Mouse (Mus musculus): Measurements from ENCODE around the gene Dgkq. TPM values are rescaled to one million over a fixed set of nuclear protein-coding genes. Genes with fewer than 3 reads are reported as not detected.

The Dgkq gene
- polyA plus RNA-seq, 1 experiment from 2014 or later: 28.7 TPM

DNA sequence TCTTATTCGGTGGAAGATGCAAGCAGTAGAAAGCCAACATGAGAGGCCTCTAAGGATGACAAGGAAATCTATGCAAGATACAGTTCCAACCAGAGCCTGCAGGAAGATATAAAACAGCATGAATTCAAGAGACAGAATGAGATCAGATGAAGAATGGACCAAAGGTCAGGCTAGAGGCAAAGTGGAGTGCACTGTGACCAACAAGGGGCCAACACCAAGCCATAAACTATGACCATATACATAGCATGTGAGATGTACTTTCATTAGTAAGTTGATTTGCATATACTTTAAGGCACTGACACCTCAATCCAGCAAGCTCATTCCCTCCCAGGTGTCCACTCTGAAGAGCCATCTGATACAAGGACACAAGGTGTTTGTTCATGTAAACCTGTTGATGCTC is 59.0 kb downstream of the Dgkq start:
- WGBS: 94% methylated on average over 1 of the region's 1 CpGs
- ATAC-seq (ENCODE audit: low read depth): no peak
- no peaks in the 10 kb centered on the region for H3K4me1 ChIP-seq (ENCODE audit: control insufficient read depth, insufficient read depth, low read length)
- no peaks in the 10 kb centered on the region for H3K27me3 ChIP-seq (ENCODE audit: control insufficient read depth, insufficient read depth, low read length)
- no peak overlapping the region for H3K27ac ChIP-seq (ENCODE audit: low read depth, low read length)
- H3K9me3 ChIP-seq (ENCODE audit: control insufficient read depth, low read length): no peaks in the 10 kb centered on the region
- H3K36me3 ChIP-seq (ENCODE audit: control insufficient read depth, insufficient read depth, low read length): peaks cover 85% of the 10 kb centered on the region
- H3K4me2 ChIP-seq (ENCODE audit: low read depth, low read length): no peak overlapping the region
- H3K4me3 ChIP-seq (ENCODE audit: low read depth, low read length): no peak overlapping the region
- H3K9ac ChIP-seq (replicated peaks; ENCODE audit: low read depth, low read length): no peak overlapping the region

DNA sequence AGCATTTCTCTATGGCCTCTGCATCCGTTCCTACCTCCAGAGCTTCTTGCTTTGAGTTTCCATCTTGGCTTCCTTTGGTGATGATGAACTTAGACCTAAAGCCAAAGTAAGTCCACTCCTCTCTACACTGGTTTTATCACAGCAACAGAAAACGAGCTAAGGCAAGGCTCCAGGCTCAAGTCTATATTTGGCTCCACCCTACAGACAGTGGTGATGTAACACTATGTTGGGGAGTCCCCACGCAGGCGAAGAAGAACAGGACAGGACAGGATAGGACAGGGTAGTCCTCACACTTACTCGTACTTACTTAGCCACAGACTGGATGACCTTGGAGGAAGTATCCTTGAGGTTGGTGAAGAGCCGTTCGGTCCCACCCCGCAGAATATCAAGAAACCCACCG is 66.9 kb downstream of the Dgkq start:
- Histone ChIP-seq H3K4me1 (ENCODE audit: control insufficient read depth, insufficient read depth, low read length) (no peaks in the 10 kb centered on the region), H3K36me3 (ENCODE audit: control insufficient read depth, insufficient read depth, low read length) (peaks cover 84% of the 10 kb centered on the region), H3K9me3 (ENCODE audit: control insufficient read depth, low read length) (no peaks in the 10 kb centered on the region), H3K27me3 (ENCODE audit: control insufficient read depth, insufficient read depth, low read length) (no peaks in the 10 kb centered on the region), H3K4me2 (ENCODE audit: low read depth, low read length) (no peak overlapping the region), H3K9ac (replicated peaks; ENCODE audit: low read depth, low read length) (no peak overlapping the region), H3K4me3 (ENCODE audit: low read depth, low read length) (no peak overlapping the region), H3K27ac (ENCODE audit: low read depth, low read length) (no peak overlapping the region)
- no peak for ATAC-seq (ENCODE audit: low read depth)
- 96% methylated on average over 9 of the region's 9 CpGs for WGBS

DNA sequence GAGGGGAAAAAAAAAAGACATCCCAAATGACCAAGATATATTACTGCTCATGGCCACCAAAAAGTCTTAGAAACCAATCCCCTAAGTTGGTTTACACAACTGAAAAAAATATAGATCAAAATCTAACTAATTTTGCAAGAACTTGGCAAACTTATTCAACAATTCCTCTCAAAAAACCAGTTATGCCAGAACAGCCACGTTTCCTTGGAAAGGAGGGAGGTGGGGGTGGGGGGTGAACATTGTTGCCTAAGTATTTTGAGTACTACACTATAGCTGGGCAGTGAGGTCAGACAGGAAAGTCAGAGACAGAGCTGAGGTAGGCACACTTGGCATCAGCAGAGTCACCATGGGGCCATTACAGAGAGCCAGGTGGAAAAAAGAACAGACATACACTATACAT is 69.5 kb downstream of the Dgkq start:
- ATAC-seq (ENCODE audit: low read depth): no peak
- Histone ChIP-seq H3K4me1 (ENCODE audit: control insufficient read depth, insufficient read depth, low read length) (no peaks in the 10 kb centered on the region), H3K9me3 (ENCODE audit: control insufficient read depth, low read length) (no peaks in the 10 kb centered on the region), H3K9ac (replicated peaks; ENCODE audit: low read depth, low read length) (no peak overlapping the region), H3K4me3 (ENCODE audit: low read depth, low read length) (no peak overlapping the region), H3K4me2 (ENCODE audit: low read depth, low read length) (no peak overlapping the region), H3K27ac (ENCODE audit: low read depth, low read length) (no peak overlapping the region), H3K36me3 (ENCODE audit: control insufficient read depth, insufficient read depth, low read length) (peaks cover 87% of the 10 kb centered on the region), H3K27me3 (ENCODE audit: control insufficient read depth, insufficient read depth, low read length) (no peaks in the 10 kb centered on the region)
- 90% methylated on average over 1 of the region's 1 CpGs for WGBS

Other genes starting within 250 kb of the Dgkq start
- gene Atp5k, start 235.2 kb downstream of the Dgkq start, polyA plus RNA-seq (2014; fragmentation: Nextera tagmentation; extraction: Ambion mirVana): 390 and 448 TPM in 2 replicates
- gene Mfsd7a, start 220.8 kb downstream of the Dgkq start, polyA plus RNA-seq (2014; fragmentation: Nextera tagmentation; extraction: Ambion mirVana): 0.14 TPM in 1 of 2 replicates, not detected in the other
- gene Pcgf3, start 208.4 kb downstream of the Dgkq start, polyA plus RNA-seq (2014; fragmentation: Nextera tagmentation; extraction: Ambion mirVana): 33.9 and 37.8 TPM in 2 replicates
- gene Cplx1, start 119.6 kb downstream of the Dgkq start, polyA plus RNA-seq (2014; fragmentation: Nextera tagmentation; extraction: Ambion mirVana): 205 and 253 TPM in 2 replicates
- gene Gak, start 39.9 kb downstream of the Dgkq start, polyA plus RNA-seq (2014; fragmentation: Nextera tagmentation; extraction: Ambion mirVana): 42.4 and 49.9 TPM in 2 replicates
- gene Tmem175, start 39.9 kb downstream of the Dgkq start, polyA plus RNA-seq (2014; fragmentation: Nextera tagmentation; extraction: Ambion mirVana): 29.4 and 30.8 TPM in 2 replicates
- gene Idua, start 9.3 kb downstream of the Dgkq start, polyA plus RNA-seq (2014; fragmentation: Nextera tagmentation; extraction: Ambion mirVana): 11.7 and 12.2 TPM in 2 replicates
- gene Slc26a1, start 5.9 kb upstream of the Dgkq start, polyA plus RNA-seq (2014; fragmentation: Nextera tagmentation; extraction: Ambion mirVana): 2.6 and 3.3 TPM in 2 replicates
- gene Fgfrl1, start 22.7 kb upstream of the Dgkq start, polyA plus RNA-seq (2014; fragmentation: Nextera tagmentation; extraction: Ambion mirVana): 6.5 and 7.0 TPM in 2 replicates
- not detected in 2 replicates for gene Rnf212, start 105.3 kb upstream of the Dgkq start, polyA plus RNA-seq (2014; fragmentation: Nextera tagmentation; extraction: Ambion mirVana)
- not detected in 2 replicates for gene Tmed11, start 125.7 kb upstream of the Dgkq start, polyA plus RNA-seq (2014; fragmentation: Nextera tagmentation; extraction: Ambion mirVana)
- not detected in 2 replicates for gene Vmn2r8, start 139.2 kb upstream of the Dgkq start, polyA plus RNA-seq (2014; fragmentation: Nextera tagmentation; extraction: Ambion mirVana)
- not detected in 2 replicates for gene Vmn2r9, start 182.9 kb upstream of the Dgkq start, polyA plus RNA-seq (2014; fragmentation: Nextera tagmentation; extraction: Ambion mirVana)

All from neural tube, embryonic 14.5 days (tissue).